Mouse (Mus musculus) bone marrow, adult 2 months (tissue): ENCODE data around the gene Vwa8. TPM values are rescaled to one million over a fixed set of nuclear protein-coding genes. Genes with fewer than 3 reads are reported as not detected.

Experiments used
- H3K27ac ChIP-seq: fragments of 200-500 bp; 2 replicates; pipeline ENCODE4 v1.5.1; 2012; ENCODE audit warnings: low read depth, mild to moderate bottlenecking, control low read depth, inconsistent platforms, low read length; ENCODE audit not compliant: control insufficient read depth, poor library complexity, insufficient read depth
- H3K4me1 ChIP-seq: fragments of 200-500 bp; 2 replicates; pipeline ENCODE4 v1.6.1; 2011; ENCODE audit warnings: low read length; ENCODE audit not compliant: control insufficient read depth, insufficient read depth
- H3K4me3 ChIP-seq: fragments of 200-500 bp; replicated peaks from 2 replicates; pipeline ENCODE3; 2011; ENCODE audit warnings: mild to moderate bottlenecking, low read depth, low read length, control low read depth; ENCODE audit not compliant: control insufficient read depth
- CTCF ChIP-seq: fragments of 200-500 bp; IDR thresholded peaks from 2 replicates; pipeline ENCODE4 v1.5.1; 2011; ENCODE audit warnings: low read length, control low read depth; ENCODE audit not compliant: control insufficient read depth, insufficient read depth
- POLR2A ChIP-seq: fragments of 200-500 bp; IDR thresholded peaks from 2 replicates; pipeline ENCODE4 v1.6.1; 2011; ENCODE audit warnings: low read depth, mild to moderate bottlenecking, control low read depth, low read length, borderline replicate concordance; ENCODE audit not compliant: control insufficient read depth
- WGBS: fragments of 180-500 bp; shearing (Covaris S2); methylation state at CpG from one replicate; pipeline ENCODE4 v1.1.7; 2018; 5-methylcytosine and 5-hydroxymethylcytosine counted together
- polyA plus RNA-seq: library from polyadenylated mRNA; stranded (reverse); fragments of >200 nt; gene quantifications from 2 replicates; pipeline ENCODE4 v1.2.4, GENCODE M21; 2011; ENCODE audit warnings: low replicate concordance; ENCODE audit not compliant: missing spikeins, insufficient read depth, insufficient read length

The Vwa8 gene
- polyA plus RNA-seq, 1 experiment = 7.6 TPM

DNA sequence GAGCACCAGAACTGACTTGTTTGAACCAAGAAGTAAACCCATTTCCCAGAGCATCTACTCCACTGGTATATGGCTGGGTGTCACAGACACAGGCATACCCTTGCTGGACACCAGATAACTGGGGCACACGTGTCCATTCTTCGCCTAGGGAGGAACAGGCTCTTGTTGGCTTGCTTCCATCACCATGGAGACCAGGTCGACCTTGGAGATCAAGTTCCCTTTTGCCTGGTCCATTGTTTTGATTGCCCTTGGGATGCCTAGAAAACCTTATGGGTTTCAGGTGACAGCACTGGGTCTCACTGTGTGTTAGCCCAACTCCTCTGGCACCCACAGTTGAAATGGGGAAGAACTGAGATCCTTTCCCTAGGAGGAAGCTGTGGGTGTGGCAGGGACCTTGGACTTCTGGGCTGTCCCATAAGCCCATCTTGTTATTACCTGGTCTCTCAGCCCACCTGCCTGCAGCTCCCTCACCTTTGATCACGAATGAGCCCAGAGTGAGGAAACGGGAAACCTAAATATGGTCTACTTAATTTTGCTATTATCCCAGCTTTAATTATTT is 403.0 kb downstream of the Vwa8 start:
- Histone ChIP-seq H3K27ac (no peak overlapping the region), H3K4me3 (no peak overlapping the region), H3K4me1 (peaks cover 1% of the 10 kb centered on the region; the same call in 1 of the 2 replicates)
- TF ChIP-seq POLR2A (no peak), CTCF (no peak)
- 62% methylated on average over 5 of the region's 5 CpGs for WGBS

Other genes with a start within 250 kb of the Vwa8 start
- gene Dgkh, start 116.3 kb upstream of the Vwa8 start, polyA plus RNA-seq = 1.0 and 6.9 TPM in 2 replicates